Mouse (Mus musculus): ENCODE measurements at regions not wholly inside any gene's neighbourhood (a gene's known extent, or its start where the extent isn't known, plus 50 kb on each side); places are given as distances from the start of the nearest gene placed in this dataset.

DNA sequence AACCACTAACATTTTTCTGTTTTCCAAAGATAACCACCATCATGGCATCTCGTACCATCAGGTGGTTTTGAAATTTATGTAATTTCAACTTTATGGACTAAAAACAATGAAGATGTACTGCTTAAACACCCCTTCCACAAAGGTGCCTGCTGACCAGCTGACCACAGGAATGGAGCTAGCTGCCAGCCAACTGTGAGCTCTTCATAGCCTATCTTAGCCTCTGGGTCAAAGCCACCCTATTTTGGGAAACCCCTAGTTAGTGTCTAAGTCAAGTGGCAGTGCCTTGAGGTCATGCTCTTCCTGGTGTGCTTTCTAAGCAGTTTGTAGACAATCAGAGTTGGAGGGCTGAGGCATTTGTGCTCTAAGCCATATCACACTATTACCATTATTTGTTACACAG lies 364.8 kb downstream of the Pdgfc start:
- TF ChIP-seq POLR2A (IDR thresholded peaks at IDR 0.05; ENCODE audit: low read depth, low read length) (no peak), CTCF (IDR thresholded peaks at IDR 0.05; ENCODE audit: borderline replicate concordance, insufficient read depth, low read length) (no peak)
